Mouse (Mus musculus) CH12.LX (cell line): ENCODE results near the gene Best1. TPM values are rescaled to one million over a fixed set of nuclear protein-coding genes. Genes with fewer than 3 reads are reported as not detected.

ENCODE experiments used
- DNase-seq: peaks from one replicate; pipeline ENCODE4 v3.0.0-alpha.2; 2013; ENCODE audit errors: extremely low read depth
- H3K27ac ChIP-seq: 2 replicates; pipeline ENCODE4 v1.5.1; 2012; ENCODE audit warnings: low read depth, mild to moderate bottlenecking, control low read depth, moderate library complexity; ENCODE audit not compliant: insufficient read depth
- H3K27me3 ChIP-seq: replicated peaks from 2 replicates; pipeline ENCODE3; 2012; ENCODE audit warnings: inconsistent platforms
- H3K36me3 ChIP-seq, 2 experiments: replicated peaks in 1 of 2; 2 replicates each; pipeline versions ENCODE3 to v1.6.1; 2012; ENCODE audit warnings: inconsistent platforms in 1 of 2, low read length in 1 of 2, mild to moderate bottlenecking in 1 of 2, mixed read lengths in 1 of 2, moderate library complexity in 1 of 2; ENCODE audit not compliant: control insufficient read depth in 1 of 2, insufficient read depth in 1 of 2
- H3K4me1 ChIP-seq, 2 experiments: 2 replicates each; pipeline ENCODE4 v1.6.1; 2012; ENCODE audit warnings: inconsistent platforms in 1 of 2, moderate library complexity in 1 of 2; ENCODE audit not compliant: insufficient read depth in 2 of 2, control insufficient read depth in 1 of 2
- H3K4me2 ChIP-seq: 2 replicates; pipeline ENCODE4 v1.6.1; 2012; ENCODE audit warnings: low read depth, mild to moderate bottlenecking, control low read depth; ENCODE audit not compliant: poor library complexity, insufficient read depth, severe bottlenecking
- H3K4me3 ChIP-seq, 3 experiments: fragments of 150-350 bp in 1 of 3; sonication (generic) in 1 of 3; replicated peaks in 1 of 3; 2 replicates each; pipeline versions ENCODE3 to v1.5.1; 2011 to 2012; ENCODE audit warnings: low read depth in 2 of 3, low read length in 2 of 3, mild to moderate bottlenecking in 2 of 3, moderate library complexity in 2 of 3, control low read depth in 1 of 3, improper control_type of control experiment in 1 of 3, inconsistent platforms in 1 of 3, mixed read lengths in 1 of 3; ENCODE audit not compliant: poor library complexity in 1 of 3
- H3K79me2 ChIP-seq: replicated peaks from 2 replicates; pipeline ENCODE4 v1.6.1; 2012; ENCODE audit warnings: mild to moderate bottlenecking, moderate library complexity; ENCODE audit not compliant: control insufficient read depth, poor library complexity, insufficient read depth, severe bottlenecking; ENCODE audit errors: extremely low read depth
- H3K9ac ChIP-seq: 2 replicates; pipeline ENCODE4 v1.6.1; 2012; ENCODE audit warnings: low read depth, mild to moderate bottlenecking, control low read depth, moderate library complexity; ENCODE audit not compliant: insufficient read depth
- H3K9me3 ChIP-seq: replicated peaks from 2 replicates; pipeline ENCODE3; 2012; ENCODE audit warnings: low read length, inconsistent platforms, mixed read lengths
- CHD1 ChIP-seq: IDR thresholded peaks from 2 replicates; pipeline ENCODE4 v1.6.1; 2012; ENCODE audit warnings: low read depth, low read length, improper control_type of control experiment, inconsistent platforms
- CTCF ChIP-seq, 2 experiments: IDR thresholded peaks in 1 of 2; conservative IDR thresholded peaks in 1 of 2; 2 replicates each; pipeline ENCODE4 v1.5.1; 2011 to 2012; ENCODE audit warnings: low read depth in 2 of 2, low read length in 2 of 2, improper control_type of control experiment in 1 of 2, inconsistent platforms in 1 of 2, mild to moderate bottlenecking in 1 of 2, moderate library complexity in 1 of 2
- E2F4 ChIP-seq: IDR thresholded peaks from 2 replicates; pipeline ENCODE4 v1.6.1; 2011; ENCODE audit warnings: low read depth, low read length, improper control_type of control experiment; ENCODE audit not compliant: insufficient replicate concordance
- EP300 ChIP-seq: IDR thresholded peaks from 2 replicates; pipeline ENCODE4 v1.6.1; 2011; ENCODE audit warnings: low read length, improper control_type of control experiment
- GABPA ChIP-seq: IDR thresholded peaks from 2 replicates; pipeline ENCODE4 v1.6.1; 2012; ENCODE audit warnings: low read depth, low read length, improper control_type of control experiment, inconsistent platforms; ENCODE audit not compliant: insufficient replicate concordance
- HCFC1 ChIP-seq: IDR thresholded peaks from 2 replicates; pipeline ENCODE4 v1.6.1; 2012; ENCODE audit warnings: low read depth, mild to moderate bottlenecking, inconsistent platforms, low read length, improper control_type of control experiment
- JUN ChIP-seq: IDR thresholded peaks from 2 replicates; pipeline ENCODE4 v1.6.1; 2011; ENCODE audit warnings: low read depth, mild to moderate bottlenecking, low read length, improper control_type of control experiment, moderate library complexity; ENCODE audit not compliant: insufficient read depth
- JUND ChIP-seq: conservative IDR thresholded peaks from 2 replicates; pipeline ENCODE4 v1.6.1; 2011; ENCODE audit warnings: low read depth, low read length, improper control_type of control experiment
- MAZ ChIP-seq: IDR thresholded peaks from 2 replicates; pipeline ENCODE4 v1.6.1; 2012; ENCODE audit warnings: low read depth, mild to moderate bottlenecking, inconsistent platforms, low read length, improper control_type of control experiment, moderate library complexity
- MXI1 ChIP-seq: IDR thresholded peaks from 2 replicates; pipeline ENCODE4 v1.6.1; 2011; ENCODE audit warnings: mild to moderate bottlenecking, low read depth, low read length, improper control_type of control experiment
- MYC ChIP-seq: IDR thresholded peaks from 2 replicates; pipeline ENCODE4 v1.6.1; 2011; ENCODE audit warnings: low read depth, mild to moderate bottlenecking, improper control_type of control experiment, low read length
- NRF1 ChIP-seq: IDR thresholded peaks from 2 replicates; pipeline ENCODE4 v1.6.1; 2014; ENCODE audit warnings: low read depth, mild to moderate bottlenecking, inconsistent platforms, low read length, improper control_type of control experiment, moderate library complexity
- PAX5 ChIP-seq: IDR thresholded peaks from 2 replicates; pipeline ENCODE4 v1.6.1; 2012; ENCODE audit warnings: low read length, inconsistent platforms, mixed read lengths
- POLR2A ChIP-seq: IDR thresholded peaks from 2 replicates; pipeline ENCODE4 v1.6.1; 2011; ENCODE audit warnings: low read depth, mild to moderate bottlenecking, improper control_type of control experiment, low read length
- RAD21 ChIP-seq: IDR thresholded peaks from 2 replicates; pipeline ENCODE4 v1.6.1; 2011; ENCODE audit warnings: low read depth, mild to moderate bottlenecking, low read length, improper control_type of control experiment, moderate library complexity
- RCOR1 ChIP-seq: conservative IDR thresholded peaks from 2 replicates; pipeline ENCODE4 v1.6.1; 2012; ENCODE audit warnings: low read depth, mild to moderate bottlenecking, inconsistent platforms, low read length, improper control_type of control experiment
- SMC3 ChIP-seq: IDR thresholded peaks from 2 replicates; pipeline ENCODE4 v1.6.1; 2011; ENCODE audit warnings: low read depth, low read length, improper control_type of control experiment
- TBP ChIP-seq: conservative IDR thresholded peaks from 2 replicates; pipeline ENCODE4 v1.6.1; 2011; ENCODE audit warnings: low read depth, low read length, improper control_type of control experiment
- USF1 ChIP-seq: IDR thresholded peaks from 2 replicates; pipeline ENCODE4 v1.6.1; 2014; ENCODE audit warnings: low read depth, mild to moderate bottlenecking, inconsistent platforms, low read length, improper control_type of control experiment
- ZKSCAN1 ChIP-seq: IDR thresholded peaks from 2 replicates; pipeline ENCODE4 v1.6.1; 2012; ENCODE audit warnings: low read depth, inconsistent platforms, low read length, improper control_type of control experiment, borderline replicate concordance
- ZMIZ1 ChIP-seq: IDR thresholded peaks from 2 replicates; pipeline ENCODE4 v1.6.1; 2012; ENCODE audit warnings: low read depth, mild to moderate bottlenecking, inconsistent platforms, low read length, improper control_type of control experiment
- dilution Hi-C: fragments of 300-500 bp; cut with MboI; formaldehyde crosslinking; loops from 2 replicates; pipeline ENCODE4 v1.14.3; 2020; ENCODE audit warnings: low sequenced_read_pairs; ENCODE audit not compliant: extremely low pct_unique_long_range_greater_than_20kb, extremely low pct_ligation_motif_present
- in situ Hi-C: fragments of 300-500 bp; cut with MboI; formaldehyde crosslinking; loops from 3 replicates; pipeline ENCODE4 v1.14.3; 2019; ENCODE audit warnings: low sequenced_read_pairs, low pct_ligation_motif_present, low pct_unique_long_range_greater_than_20kb, mixed read lengths
- polyA plus RNA-seq: library from polyadenylated mRNA; unstranded; fragments of >175 nt; gene quantifications from 2 replicates; pipeline ENCODE4 v1.2.1, GENCODE M21; 2012; ENCODE audit warnings: low read depth; ENCODE audit not compliant: insufficient read length
- total RNA-seq, 2 experiments: library from RNA; depleted of rRNA; stranded (reverse); fragments of 300-350 nt in 1 of 2; fragments of >200 nt in 1 of 2; gene quantifications; 2 replicates each; pipeline ENCODE4 v1.2.3; 2012 to 2014

Gene Best1
- total and polyA plus RNA-seq, 3 experiments: 0.13 TPM; not detected in 2

- no peaks in the 10 kb centered on the region for H3K79me2 ChIP-seq
- DNase-seq: peak; percentile 54
- no peak overlapping the region for H3K4me3 ChIP-seq
- H3K36me3 ChIP-seq: no peaks in the 10 kb centered on the region
- no peak overlapping the region for H3K4me2 ChIP-seq
- in situ Hi-C loops: loop anchor here (5.0 kb wide), 1 partner anchor 39 kb away; no protein-coding TSS in a partner anchor
- dilution Hi-C loops: no loop called here
- peaks cover 10 to 33% of the 10 kb centered on the region in 2 experiments for H3K4me1 ChIP-seq
- H3K9me3 ChIP-seq: no peaks in the 10 kb centered on the region
- no peak overlapping the region for H3K27ac ChIP-seq
- TF ChIP-seq JUN (no peak), MXI1 (no peak), MAZ (no peak), ZKSCAN1 (no peak), SMC3 (peak; percentile 45), RAD21 (peak; percentile 1), CHD1 (no peak), TBP (no peak), HCFC1 (no peak), POLR2A (no peak), CTCF (conservative IDR thresholded peaks at IDR 0.05 in 1 of 2, IDR thresholded peaks at IDR 0.05 in 1 of 2; ENCODE audit: low read depth in 2 of 2, low read length in 2 of 2) (peak in 1 of 2 experiments; percentile 67; a peak in 2 of 4 replicates), RCOR1 (no peak), JUND (no peak), NRF1 (no peak)
- H3K9ac ChIP-seq: no peak overlapping the region
- H3K27me3 ChIP-seq: no peaks in the 10 kb centered on the region
These were observed 8.3 kb downstream of the Best1 start for GRCm38 (mm10) chr19:9993036-9993656.

GRCm38 (mm10) chr19:9992011-9992958 lies 9.1 kb downstream of the Best1 start:
- H3K9ac ChIP-seq: no peak overlapping the region

More at GRCm38 (mm10) chr19:9992011-9992958, 9.1 kb downstream of the Best1 start:
- Histone ChIP-seq H3K4me1 (peaks cover 10 to 37% of the 10 kb centered on the region in 2 experiments), H3K4me2 (no peak overlapping the region), H3K27ac (no peak overlapping the region), H3K36me3 (no peaks in the 10 kb centered on the region), H3K4me3 (no peak overlapping the region), H3K79me2 (no peaks in the 10 kb centered on the region), H3K27me3 (no peaks in the 10 kb centered on the region), H3K9me3 (no peaks in the 10 kb centered on the region)
- TF ChIP-seq ZMIZ1 (no peak), USF1 (no peak), E2F4 (no peak), JUND (no peak), MAZ (no peak), RCOR1 (no peak), PAX5 (no peak), GABPA (no peak), EP300 (no peak), MYC (no peak)
- DNase-seq: no peak
- in situ Hi-C loops (loop anchor here (5.0 kb wide), 1 partner anchor 40 kb away; no protein-coding TSS in a partner anchor), dilution Hi-C loops (no loop called here)
